Mouse (Mus musculus) bone marrow macrophage, adult 2 months (primary cell): ENCODE data around the gene Tram1l1. TPM values are rescaled to one million over a fixed set of nuclear protein-coding genes. Genes with fewer than 3 reads are reported as not detected.
"Not testable (repeated sequence)": the region's sequence is repeated elsewhere in the genome, so short reads cannot be mapped to it uniquely, and the experiment has no call there.

Experiments
- H3K27ac ChIP-seq: 2 replicates; pipeline ENCODE4 v1.5.1; 2012; ENCODE audit warnings: low read depth, low read length; ENCODE audit not compliant: insufficient read depth
- H3K4me1 ChIP-seq: 2 replicates; pipeline ENCODE4 v1.6.1; 2012; ENCODE audit warnings: low read length; ENCODE audit not compliant: control insufficient read depth, insufficient read depth
- H3K4me3 ChIP-seq: 2 replicates; pipeline ENCODE4 v1.5.1; 2012; ENCODE audit warnings: mild to moderate bottlenecking, low read length, moderate library complexity; ENCODE audit not compliant: insufficient read depth
- CTCF ChIP-seq: IDR thresholded peaks from 2 replicates; pipeline ENCODE4 v1.5.1; 2012; ENCODE audit warnings: low read depth, mild to moderate bottlenecking, low read length, moderate library complexity
- POLR2A ChIP-seq: IDR thresholded peaks from 2 replicates; pipeline ENCODE4 v1.6.1; 2012; ENCODE audit warnings: mild to moderate bottlenecking, low read depth, low read length, borderline replicate concordance
- polyA plus RNA-seq: library from polyadenylated mRNA; stranded (reverse); fragments of >200 nt; gene quantifications from 2 replicates; pipeline ENCODE4 v1.2.4, GENCODE M21; 2012; ENCODE audit not compliant: missing spikeins, insufficient read depth, insufficient read length

Gene Tram1l1
- not detected in 2 replicates for polyA plus RNA-seq

DNA sequence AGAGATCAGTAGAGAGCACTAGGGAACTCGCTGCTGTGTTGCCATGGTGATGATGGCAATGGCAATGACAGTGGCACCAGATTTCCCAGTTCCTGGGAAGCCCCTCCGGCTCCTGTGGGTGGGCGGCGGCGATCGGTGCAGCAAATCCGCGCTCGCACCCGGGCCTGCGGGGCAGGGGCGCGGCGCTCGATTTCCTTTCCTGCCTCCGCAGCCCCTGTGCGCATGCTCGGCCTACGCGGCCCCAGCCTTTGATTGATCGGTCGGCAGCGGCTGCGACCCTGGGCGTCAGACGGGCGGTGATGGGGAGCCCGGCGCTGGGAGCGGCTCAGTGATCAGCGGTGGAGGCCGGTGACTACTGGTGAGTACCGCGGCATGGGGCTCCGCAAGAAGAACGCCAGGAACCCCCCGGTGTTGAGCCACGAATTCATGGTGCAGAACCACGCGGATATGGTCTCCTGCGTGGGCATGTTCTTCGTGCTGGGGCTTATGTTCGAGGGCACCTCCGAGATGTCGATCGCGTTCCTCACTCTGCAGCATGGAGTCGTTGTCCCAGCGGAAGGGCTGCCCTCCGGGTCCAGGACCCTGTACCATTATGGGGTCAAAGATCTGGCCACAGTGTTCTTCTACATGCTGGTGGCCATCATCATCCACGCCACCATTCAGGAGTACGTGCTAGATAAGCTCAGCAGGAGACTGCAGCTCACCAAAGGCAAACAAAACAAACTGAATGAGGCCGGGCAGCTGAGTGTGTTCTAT lies at the start of gene Tram1l1:
TSS of gene Tram1l1 (plus strand) at position 35 of the 756 bp plus-strand sequence.
- H3K27ac ChIP-seq, result no peak within 1 kb of the TSS
- H3K4me3 ChIP-seq, result no peak within 1 kb of the TSS
- no peak for TF ChIP-seq POLR2A
- TF ChIP-seq CTCF, result no peak
- H3K4me1 ChIP-seq, result no peaks in the 10 kb centered on the region

DNA sequence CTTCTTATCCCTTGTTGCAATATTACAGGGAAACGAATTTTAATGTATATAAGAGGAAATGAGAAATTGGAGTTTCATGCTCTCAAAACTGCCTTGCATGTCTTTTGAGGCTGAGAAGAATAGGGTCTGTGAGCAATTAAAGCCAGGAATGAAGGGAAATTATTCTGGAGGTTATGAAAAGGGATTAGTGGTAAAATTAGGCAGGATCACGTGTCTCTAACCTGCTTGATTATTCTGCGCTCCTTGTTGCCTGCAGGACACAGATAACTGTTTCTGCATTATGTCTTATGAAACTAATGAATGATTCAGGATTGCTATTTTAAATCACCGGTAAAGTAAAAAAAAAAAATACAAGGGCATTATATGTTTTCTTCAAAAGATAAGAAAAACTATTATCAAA lies 49.4 kb upstream of the Tram1l1 start:
- Histone ChIP-seq H3K4me3 (no peak overlapping the region), H3K4me1 (no peaks in the 10 kb centered on the region), H3K27ac (no peak overlapping the region)
- TF ChIP-seq CTCF (no peak), POLR2A (no peak)

DNA sequence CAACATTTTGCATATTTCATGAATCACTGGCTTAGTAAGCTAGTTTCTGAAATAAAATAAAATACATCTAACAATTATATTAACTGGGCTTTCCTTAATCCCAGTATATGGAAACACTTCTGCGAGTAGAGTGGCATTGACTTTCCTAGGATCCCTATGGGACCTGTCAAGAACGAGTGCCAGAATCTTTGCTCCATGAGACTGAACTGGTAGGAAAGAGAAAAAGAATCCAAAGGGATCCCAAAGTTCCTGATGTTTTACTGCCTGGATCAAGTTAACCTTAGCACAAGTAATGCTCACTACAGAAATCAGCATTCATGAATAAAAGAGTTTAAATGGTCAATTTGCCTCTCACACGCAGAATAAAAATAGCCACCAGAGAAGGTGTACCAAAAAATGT lies 49.0 kb upstream of the Tram1l1 start:
- Histone ChIP-seq H3K27ac (no peak overlapping the region), H3K4me3 (no peak overlapping the region), H3K4me1 (no peaks in the 10 kb centered on the region)
- TF ChIP-seq POLR2A (no peak), CTCF (no peak)

DNA sequence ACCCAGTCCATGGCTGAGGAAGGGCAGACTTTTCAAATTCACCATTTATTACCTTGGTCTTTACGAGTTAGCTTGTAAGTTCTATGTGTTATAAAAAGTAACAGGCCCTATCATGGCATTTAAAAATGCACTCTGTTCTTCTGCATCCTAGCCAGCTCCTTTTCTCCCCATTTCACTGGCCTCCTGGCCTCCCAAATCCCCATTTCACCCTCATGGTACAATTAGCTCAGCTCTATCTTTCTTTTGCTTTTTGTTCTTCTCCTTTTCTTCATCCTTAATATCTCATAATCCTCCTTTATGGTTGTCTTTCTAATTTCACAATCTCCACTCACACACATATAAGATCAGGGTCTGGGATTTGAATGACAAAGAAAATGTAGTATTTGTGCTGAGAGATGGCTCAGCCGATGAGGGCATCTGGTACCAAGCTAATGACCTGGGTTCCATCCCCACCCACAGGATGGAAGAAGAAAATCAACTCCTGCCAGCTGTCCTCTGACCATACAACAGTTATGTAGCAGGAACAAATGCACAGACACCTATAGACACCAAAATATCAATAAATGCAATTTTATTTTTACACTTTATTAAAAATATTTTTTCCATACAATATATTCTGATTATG lies 48.1 kb upstream of the Tram1l1 start:
- TF ChIP-seq CTCF (no peak), POLR2A (no peak)
- H3K4me3 ChIP-seq, result no peak overlapping the region
- no peaks in the 10 kb centered on the region for H3K4me1 ChIP-seq

DNA sequence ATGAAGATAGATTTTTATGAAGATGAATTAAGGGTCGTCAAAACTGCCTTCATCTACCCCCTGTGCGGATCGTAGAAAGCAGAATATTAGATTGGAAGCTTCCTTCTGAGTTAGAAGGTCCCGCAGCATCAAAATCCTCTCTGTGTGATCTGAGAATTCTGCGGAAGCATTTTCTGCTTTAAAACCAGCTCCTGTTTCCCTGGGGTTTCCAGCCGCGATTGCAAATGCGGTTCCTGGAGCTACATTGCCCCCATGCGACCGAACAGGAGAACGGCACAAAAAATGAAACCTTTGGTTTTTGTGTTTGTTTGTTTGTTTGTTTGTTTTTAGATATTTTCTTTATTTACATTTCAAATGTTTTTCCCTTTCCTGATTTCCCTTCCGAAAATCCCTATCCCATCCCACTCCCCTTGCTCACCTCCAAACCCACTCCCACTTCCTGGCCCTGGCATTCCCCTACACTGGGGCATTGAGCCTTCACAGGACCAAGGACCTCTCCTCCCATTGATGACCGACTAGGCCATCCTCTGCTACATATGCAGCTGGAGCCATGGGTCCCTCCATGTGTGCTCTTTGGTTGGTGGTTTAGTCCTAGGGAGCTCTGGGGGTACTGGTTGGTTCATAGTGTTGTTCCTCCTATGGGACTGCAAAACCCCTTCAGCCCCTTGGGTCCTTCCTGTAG lies 45.6 kb upstream of the Tram1l1 start:
- TF ChIP-seq CTCF, result peak; percentile 74
- not testable (repeated sequence) for H3K4me1 ChIP-seq, H3K27ac ChIP-seq, H3K4me3 ChIP-seq

More for the DNA sequence above, 48.1 kb upstream of the Tram1l1 start:
- no peak overlapping the region for H3K27ac ChIP-seq

DNA sequence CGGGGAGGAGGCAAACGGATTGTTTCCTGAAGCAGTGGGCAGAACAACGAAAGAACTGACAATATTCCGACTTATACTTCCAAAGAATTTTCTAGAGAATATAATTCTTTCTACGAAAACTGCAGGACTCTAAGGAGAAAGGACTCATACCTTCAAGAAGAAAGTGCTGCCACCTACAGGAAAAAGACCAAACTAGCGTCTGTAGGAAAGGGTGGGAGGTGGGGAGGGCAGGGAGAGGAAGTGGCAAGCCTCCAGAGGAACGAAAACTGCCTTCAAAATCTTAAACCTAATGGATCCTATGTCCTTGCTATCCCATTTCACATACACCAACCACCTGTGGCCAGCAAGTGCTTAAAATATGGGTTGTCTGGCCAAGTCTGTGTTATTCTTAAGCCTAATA lies 31.7 kb upstream of the Tram1l1 start:
- H3K4me3 ChIP-seq, H3K27ac ChIP-seq, H3K4me1 ChIP-seq: not testable (repeated sequence)

DNA sequence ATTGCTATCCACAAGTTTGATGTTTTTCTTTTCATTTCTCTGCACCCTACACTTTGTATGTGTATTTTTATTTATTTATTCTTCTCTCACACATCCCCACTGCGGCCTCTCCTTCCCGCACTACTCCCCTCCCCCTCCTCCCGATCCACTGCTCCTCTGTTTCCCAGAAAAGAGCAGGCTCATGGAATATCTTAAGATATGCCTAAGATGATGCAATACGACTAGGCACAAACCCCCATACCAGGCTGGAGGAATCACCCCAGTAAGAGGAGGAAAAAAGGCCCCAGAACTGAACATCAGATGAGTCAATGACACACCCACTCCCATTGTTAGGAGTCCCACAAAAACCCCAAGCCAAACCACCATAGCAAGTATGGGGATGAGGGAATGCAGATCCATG lies 1.4 kb upstream of the Tram1l1 start:
- H3K4me1 ChIP-seq, result no peaks in the 10 kb centered on the region
- H3K4me3 ChIP-seq, result no peak overlapping the region
- no peak overlapping the region for H3K27ac ChIP-seq
- no peak for TF ChIP-seq POLR2A
- no peak for TF ChIP-seq CTCF

DNA sequence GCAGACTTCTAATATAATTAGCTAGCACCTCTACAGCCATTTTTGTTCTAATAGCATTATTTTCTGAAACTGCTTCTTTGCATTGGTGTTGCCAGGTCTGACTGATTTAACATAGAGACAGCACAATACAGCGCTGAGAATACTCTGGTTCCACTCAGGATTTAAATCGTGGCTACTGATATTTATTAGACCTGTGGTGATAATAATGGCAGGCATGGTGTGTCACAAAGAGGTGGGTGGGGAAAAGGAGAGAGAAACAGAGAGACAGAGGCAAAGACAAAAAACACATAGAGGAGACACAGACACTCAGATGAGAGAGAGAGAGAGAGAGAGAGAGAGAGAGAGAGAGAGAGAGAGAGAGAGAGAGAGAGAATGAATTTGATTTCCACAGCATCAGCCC lies 257 bp upstream of the Tram1l1 start:
- Histone ChIP-seq H3K4me3 (no peak overlapping the region), H3K4me1 (no peaks in the 10 kb centered on the region)
- TF ChIP-seq CTCF (no peak), POLR2A (no peak)

DNA sequence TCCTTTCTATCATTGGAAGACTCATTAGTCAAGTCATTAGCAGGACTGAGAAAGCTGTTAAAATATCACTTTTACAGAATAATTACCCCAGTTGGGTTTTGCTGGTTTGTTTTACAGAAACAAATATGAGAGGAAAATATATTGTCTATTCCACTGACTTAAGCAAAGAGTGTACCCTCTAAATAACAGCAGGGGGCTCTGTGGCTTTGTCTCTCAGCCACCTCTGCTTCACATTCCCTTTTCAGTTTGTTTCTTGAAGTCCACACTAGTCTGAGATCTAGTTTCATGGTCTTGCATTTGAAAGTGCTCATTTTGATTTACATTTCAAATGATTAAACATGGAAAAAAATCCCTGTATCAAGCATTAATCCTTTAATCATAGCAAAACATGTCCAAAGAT lies 25.8 kb downstream of the Tram1l1 start:
- no peak overlapping the region for H3K4me3 ChIP-seq
- no peak overlapping the region for H3K27ac ChIP-seq
- TF ChIP-seq POLR2A, result no peak
- TF ChIP-seq CTCF, result no peak
- H3K4me1 ChIP-seq, result no peaks in the 10 kb centered on the region

More for the DNA sequence above, 257 bp upstream of the Tram1l1 start:
- H3K27ac ChIP-seq, result no peak overlapping the region

DNA sequence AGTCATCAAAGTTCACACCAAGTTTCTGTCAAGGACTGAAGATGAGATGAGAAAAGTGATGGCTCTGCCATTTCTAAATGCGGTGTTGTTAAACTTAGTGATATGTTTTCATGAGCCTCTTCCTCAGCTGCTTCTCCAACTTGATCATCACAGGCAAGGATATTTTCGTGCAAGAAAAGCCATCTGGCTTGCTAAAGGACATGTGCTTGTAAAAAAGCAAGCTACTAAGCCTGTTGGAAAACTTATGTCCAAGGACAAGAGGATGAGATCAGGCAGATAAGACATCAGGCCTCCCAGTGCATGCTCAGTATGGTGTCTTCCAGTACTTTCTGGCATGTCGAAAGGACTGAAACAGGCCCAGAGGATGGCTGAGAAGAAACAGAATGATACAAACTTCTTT lies 36.9 kb downstream of the Tram1l1 start:
- no peak overlapping the region for H3K27ac ChIP-seq
- no peak for TF ChIP-seq POLR2A
- no peak for TF ChIP-seq CTCF
- no peak overlapping the region for H3K4me3 ChIP-seq
- H3K4me1 ChIP-seq, result no peaks in the 10 kb centered on the region
